Mouse (Mus musculus): Measurements from ENCODE around the gene Efcab14. TPM values are rescaled to one million over a fixed set of nuclear protein-coding genes. Genes with fewer than 3 reads are reported as not detected.

Gene Efcab14
- total RNA-seq, 4 experiments from 2014 or later, result 57.1 to 59.7 (median 57.6) TPM

DNA sequence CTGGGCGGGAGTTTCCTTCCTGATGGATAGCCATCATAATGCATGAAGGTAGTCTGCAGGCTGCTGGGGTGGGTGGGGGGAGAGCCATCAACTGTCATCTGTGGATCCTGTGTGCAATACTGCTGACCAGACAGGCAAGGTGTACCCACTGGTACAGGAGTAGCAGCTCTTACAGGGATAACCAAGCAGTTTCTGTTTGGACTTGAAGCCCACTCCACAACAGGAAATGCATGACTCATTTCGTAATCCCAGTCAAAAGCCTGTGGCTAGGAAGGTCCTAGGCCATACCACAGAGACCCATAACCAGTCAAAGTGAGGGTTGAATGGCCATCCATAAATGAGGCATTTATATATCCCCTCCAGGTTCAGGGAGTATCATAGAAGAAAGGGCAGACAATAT, 40.1 kb downstream of the Efcab14 start:
- no peak for DNase-seq (ENCODE audit: low spot score in 2 of 2)

DNA sequence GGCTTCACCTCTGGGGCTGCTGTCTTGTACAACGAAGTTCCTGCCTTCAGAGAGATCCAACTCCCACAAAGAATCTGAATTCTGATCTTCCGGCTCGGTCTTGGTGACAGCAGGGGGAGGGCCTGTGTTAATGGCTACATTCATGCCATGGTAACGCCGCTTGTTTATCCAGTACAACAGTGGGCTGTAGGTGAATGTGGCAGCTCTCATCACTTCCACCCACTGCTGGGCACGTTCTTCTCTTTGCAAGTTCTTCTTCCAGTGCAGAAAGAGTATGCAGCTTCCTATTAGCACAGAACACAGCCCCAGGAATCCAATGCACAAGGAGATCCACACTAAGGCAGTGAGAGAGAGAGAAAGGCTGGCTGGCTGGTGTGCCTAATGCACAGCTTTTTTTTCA, 42.7 kb downstream of the Efcab14 start:
- peak in 1 of 2 experiments; percentile 48 for DNase-seq (ENCODE audit: low spot score in 2 of 2)

DNA sequence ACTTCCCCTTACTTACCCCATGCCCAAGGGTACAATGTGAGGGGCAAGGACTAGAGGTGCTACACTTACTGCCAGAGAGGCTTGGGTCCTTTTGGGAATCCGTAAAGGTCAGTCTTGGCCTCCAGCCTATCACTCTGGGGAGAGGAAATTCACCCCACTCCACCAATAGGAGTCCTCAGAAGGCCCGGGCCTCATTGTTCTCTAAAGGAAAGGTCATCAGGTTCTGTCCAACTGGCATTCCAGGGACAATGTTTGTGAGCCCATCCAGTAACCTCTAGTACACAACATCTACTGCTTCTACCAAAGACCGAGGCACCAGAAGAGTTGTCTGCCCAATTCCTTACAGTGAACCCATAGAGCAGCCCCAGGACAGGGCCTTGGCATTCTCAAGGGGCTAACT, 43.4 kb downstream of the Efcab14 start, which contains the start of gene Tex38:
Tex38 (minus strand) TSS at position 101 of the 400 bp plus-strand sequence.
- no peak for DNase-seq (ENCODE audit: low spot score in 2 of 2)

- no peak for DNase-seq (ENCODE audit: low spot score in 2 of 2)
Measured at GRCm38 (mm10) chr4:115782026-115782805, 44.7 kb downstream of the Efcab14 start.

- peak; percentile 69 to 78 for DNase-seq (ENCODE audit: low spot score in 2 of 2)
Measured at GRCm38 (mm10) chr4:115784769-115785510, 47.4 kb downstream of the Efcab14 start, which contains the start of gene Atpaf1. Gene Atpaf1 (plus strand): TSS chr4:115784812.

GRCm38 (mm10) chr4:115785511-115786034, 48.0 kb downstream of the Efcab14 start:
- DNase-seq (ENCODE audit: low spot score in 2 of 2), result no peak

GRCm38 (mm10) chr4:115790864-115791263, 53.3 kb downstream of the Efcab14 start:
- no peak for DNase-seq (ENCODE audit: low spot score in 2 of 2)

GRCm38 (mm10) chr4:115795360-115795759, 57.8 kb downstream of the Efcab14 start:
- DNase-seq (ENCODE audit: low spot score in 2 of 2), result no peak

GRCm38 (mm10) chr4:115799981-115800380, 62.4 kb downstream of the Efcab14 start:
- DNase-seq (ENCODE audit: low spot score in 2 of 2), result no peak

- DNase-seq (ENCODE audit: low spot score in 2 of 2), result no peak
Measured at GRCm38 (mm10) chr4:115812326-115812725, 74.8 kb downstream of the Efcab14 start.

DNA sequence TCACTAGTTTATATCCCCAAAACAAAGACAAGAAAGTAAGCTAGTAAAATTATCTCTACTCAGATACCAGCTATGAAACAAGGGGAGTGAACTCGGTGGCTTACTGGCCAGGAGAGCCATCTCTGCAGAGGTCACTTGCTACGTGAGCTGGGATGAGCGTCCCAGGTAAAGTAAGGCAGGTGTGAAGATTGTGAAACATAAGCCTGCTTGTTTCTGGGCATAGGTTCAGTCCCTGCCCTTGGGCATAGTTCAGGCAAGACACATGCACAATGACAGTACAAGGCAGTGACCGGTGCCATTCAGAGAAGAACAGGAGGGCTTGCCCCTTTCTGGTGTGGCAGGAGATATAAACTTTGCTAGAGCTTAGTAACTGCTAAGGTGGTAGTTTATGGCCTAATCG, 78.1 kb downstream of the Efcab14 start:
- no peak for DNase-seq (ENCODE audit: low spot score in 2 of 2)

DNA sequence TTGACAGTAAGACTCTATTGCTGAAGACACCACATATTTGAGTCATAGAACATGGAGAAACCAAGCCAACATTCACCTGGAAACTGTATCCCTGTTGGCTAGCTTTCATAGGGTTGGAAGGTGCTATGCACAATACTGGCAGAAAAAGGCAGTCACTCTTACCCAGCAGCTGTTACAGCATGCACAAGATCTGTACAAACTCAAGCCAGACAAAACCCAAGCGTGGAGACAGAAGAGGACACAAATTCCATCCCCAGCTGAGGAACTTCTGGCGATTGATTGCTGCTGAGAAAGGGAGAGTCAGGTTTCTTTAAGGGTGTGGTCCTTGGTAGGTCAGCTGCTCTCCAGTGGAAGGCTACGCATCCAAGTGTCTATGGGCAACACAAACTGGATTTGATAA, 82.7 kb downstream of the Efcab14 start:
- no peak for DNase-seq (ENCODE audit: low spot score in 2 of 2)

DNA sequence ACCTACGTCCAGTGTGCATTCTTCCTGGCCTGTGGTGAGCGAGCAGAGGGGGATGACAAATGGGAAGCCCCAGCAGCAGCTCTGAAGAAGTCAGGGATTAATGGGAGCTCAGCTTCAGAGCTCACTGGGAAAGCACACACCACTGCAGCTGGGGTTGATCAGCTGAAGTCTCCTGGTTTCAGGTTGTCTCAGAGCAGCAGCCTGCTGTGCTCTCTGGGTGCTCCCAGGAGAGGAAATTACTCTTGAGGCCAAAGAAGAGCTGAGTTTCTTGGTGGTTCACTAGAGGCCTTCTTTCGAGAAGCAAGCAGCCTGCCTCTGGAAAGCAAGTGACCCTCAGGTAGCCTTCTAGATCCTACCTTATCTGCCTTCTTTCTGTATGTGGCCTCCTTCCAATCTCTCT, 83.4 kb downstream of the Efcab14 start:
- DNase-seq (ENCODE audit: low spot score in 2 of 2), result peak in 1 of 2 experiments; percentile 2

GRCm38 (mm10) chr4:115821431-115821830, 83.9 kb downstream of the Efcab14 start:
- DNase-seq (ENCODE audit: low spot score in 2 of 2), result no peak

- no peak for DNase-seq (ENCODE audit: low spot score in 2 of 2)
Measured at GRCm38 (mm10) chr4:115821928-115822327, 84.4 kb downstream of the Efcab14 start.

DNA sequence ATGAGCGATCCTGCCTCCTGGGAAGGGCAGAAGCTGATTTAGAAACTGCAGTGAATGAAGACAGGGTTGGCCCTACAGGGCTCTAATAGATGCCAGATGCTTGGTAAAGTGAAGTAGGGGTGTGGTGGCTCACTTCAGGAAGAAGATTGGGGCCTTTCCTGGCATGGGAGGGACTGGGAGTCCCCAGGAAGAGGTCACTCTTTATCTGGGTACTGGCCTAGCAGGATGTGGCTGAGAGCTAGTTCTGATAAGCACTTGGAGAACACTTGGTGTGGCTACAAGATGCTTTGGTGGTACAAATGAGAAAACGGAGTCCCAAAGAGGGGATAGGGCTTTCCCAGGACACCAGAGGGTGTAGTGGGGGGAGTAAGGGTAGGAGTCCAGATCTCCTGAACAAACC, 86.6 kb downstream of the Efcab14 start:
- no peak for DNase-seq (ENCODE audit: low spot score in 2 of 2)

- DNase-seq (ENCODE audit: low spot score in 2 of 2), result no peak
Measured at GRCm38 (mm10) chr4:115825271-115825670, 87.7 kb downstream of the Efcab14 start.

Other genes with a start within 250 kb of the Efcab14 start
- not detected for gene Cyp4a14, start 241.6 kb upstream of the Efcab14 start, total RNA-seq (2022)
- not detected for gene Cyp4a10, start 219.5 kb upstream of the Efcab14 start, total RNA-seq (2022)
- gene Cyp4a31, start 174.1 kb upstream of the Efcab14 start, total RNA-seq (2022), result not detected
- not detected for gene Cyp4a32, start 136.8 kb upstream of the Efcab14 start, total RNA-seq (2022)
- gene Cyp4b1, start 90.0 kb upstream of the Efcab14 start, total RNA-seq (2022), result 1 to 10 TPM; 1.7 to 2.8 (median 2.3) TPM
- 1 to 10 TPM in 1 of 4 experiments, under 1 TPM in 2, not detected in 1; 0.48 to 1.0 (median 0.95) TPM for gene Tex38, start 43.3 kb downstream of the Efcab14 start, total RNA-seq (2022)
- gene Atpaf1, start 47.1 kb downstream of the Efcab14 start, total RNA-seq (2022), result 10 to 100 TPM; 77.6 to 82.8 (median 81.9) TPM
- gene Mob3c, start 90.3 kb downstream of the Efcab14 start, total RNA-seq (2022), result 1 to 10 TPM; 5.0 to 7.3 (median 6.1) TPM
- 10 to 100 TPM; 34.9 to 45.5 (median 39.6) TPM for gene Mknk1, start 101.5 kb downstream of the Efcab14 start, total RNA-seq (2022)
- under 1 TPM in 3 of 4 experiments, not detected in 1; 0.21 to 0.53 (median 0.35) TPM for gene Kncn, start 146.7 kb downstream of the Efcab14 start, total RNA-seq (2022)
- gene 6430628N08Rik, start 152.9 kb downstream of the Efcab14 start, total RNA-seq (2022), result under 1 TPM; 0.38 to 0.56 (median 0.54) TPM
- gene Dmbx1, start 202.2 kb downstream of the Efcab14 start, total RNA-seq (2022), result under 1 TPM in 2 of 4 experiments, not detected in 2; 0.09 to 0.36 TPM

Data from left cerebral cortex, adult 8-10 months (tissue).